Mouse (Mus musculus): ENCODE measurements around the gene Acoxl.

DNA sequence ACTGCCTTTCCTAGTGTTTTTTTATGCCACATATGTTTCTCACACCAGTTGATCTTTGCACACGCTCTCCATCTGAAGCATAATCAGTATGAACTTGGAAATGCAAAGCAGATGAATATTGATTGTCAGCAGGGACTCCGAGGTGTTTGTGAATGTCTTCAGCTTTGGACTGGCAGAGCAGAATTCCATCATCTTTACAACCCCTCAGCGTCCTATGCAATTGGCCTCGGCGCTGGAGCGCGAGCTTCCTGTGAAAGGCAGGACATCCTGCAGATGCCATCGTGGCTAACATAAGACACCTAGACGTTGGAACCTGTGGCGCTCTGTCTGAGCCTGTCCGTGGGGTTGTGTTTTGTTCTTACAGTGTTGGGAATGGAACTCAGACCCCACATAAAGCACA lies 292.8 kb downstream of the Acoxl start:
- TF ChIP-seq POLR2A (IDR thresholded peaks at IDR 0.05; ENCODE audit: extremely low read depth, insufficient read depth, low read length) (no peak), CTCF (IDR thresholded peaks at IDR 0.05; ENCODE audit: extremely low read depth, insufficient read depth, low read length) (no peak)

Measured in cortical plate, adult 2 months (tissue).